Mouse (Mus musculus): ENCODE measurements around the gene Clec3b.

Clec3b gene

DNA sequence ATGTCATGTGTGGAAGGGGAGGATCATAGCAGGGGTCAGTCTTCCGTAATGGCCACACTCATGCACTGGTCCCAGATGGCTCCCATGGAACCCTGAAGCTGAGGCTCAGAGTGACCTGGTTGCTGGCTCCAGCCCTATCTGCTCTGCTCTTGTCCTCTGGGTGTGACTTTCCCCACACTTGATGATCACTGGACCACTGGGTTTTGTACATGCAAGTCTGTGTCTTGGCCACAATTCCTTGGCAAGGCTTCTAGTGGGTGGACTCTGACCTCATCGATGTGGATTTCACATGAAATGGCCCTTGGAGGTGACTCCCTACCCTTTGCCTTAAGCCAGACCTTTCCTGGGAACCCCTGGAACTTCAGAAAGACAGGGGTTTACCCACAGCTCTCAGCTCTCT is 2.4 kb downstream of the Clec3b start:
- DNase-seq (ENCODE audit: low read depth, low spot score) = no peak

DNA sequence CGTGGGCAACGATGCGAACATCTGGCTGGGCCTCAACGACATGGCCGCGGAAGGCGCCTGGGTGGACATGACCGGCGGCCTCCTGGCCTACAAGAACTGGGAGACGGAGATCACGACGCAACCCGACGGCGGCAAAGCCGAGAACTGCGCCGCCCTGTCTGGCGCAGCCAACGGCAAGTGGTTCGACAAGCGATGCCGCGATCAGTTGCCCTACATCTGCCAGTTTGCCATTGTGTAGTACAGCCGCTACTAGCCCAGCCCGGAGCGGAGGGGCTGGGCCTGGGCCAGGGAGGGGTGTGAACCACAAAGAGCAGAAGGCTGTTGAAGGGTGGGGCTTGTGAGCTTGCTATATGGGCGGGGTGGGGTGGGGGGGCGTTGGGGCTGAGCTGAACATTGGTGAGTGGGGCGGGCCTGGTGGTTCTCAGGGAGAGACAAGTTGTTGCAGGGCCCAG is 6.2 kb downstream of the Clec3b start:
- no peak for DNase-seq (ENCODE audit: low read depth, low spot score)

- DNase-seq (ENCODE audit: low read depth, low spot score) = no peak
Observed at GRCm38 (mm10) chr9:123157699-123158098, 7.0 kb downstream of the Clec3b start.

GRCm38 (mm10) chr9:123158125-123158836 is 7.5 kb downstream of the Clec3b start:
- DNase-seq (ENCODE audit: low read depth, low spot score) = peak; percentile 76

DNA sequence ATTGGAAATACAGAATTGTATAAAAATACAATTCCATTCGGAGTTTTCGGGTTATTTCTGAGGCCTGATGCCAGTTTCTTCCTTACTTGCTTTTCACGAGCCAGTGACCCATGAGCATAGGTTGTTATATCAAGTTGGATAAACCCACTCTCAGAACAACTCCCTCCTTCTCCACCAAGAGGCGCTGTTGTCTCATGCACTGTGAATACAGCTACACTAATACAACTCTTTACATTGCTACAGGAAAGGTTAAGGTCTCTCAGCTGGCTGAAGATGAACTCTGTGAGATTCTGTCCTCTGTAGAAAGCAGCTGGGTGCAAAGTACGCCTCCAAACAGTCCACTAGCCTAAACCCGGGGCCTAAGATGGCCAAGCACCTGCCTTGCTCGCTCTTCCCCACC is 8.6 kb downstream of the Clec3b start:
- DNase-seq (ENCODE audit: low read depth, low spot score) = peak; percentile 87

DNA sequence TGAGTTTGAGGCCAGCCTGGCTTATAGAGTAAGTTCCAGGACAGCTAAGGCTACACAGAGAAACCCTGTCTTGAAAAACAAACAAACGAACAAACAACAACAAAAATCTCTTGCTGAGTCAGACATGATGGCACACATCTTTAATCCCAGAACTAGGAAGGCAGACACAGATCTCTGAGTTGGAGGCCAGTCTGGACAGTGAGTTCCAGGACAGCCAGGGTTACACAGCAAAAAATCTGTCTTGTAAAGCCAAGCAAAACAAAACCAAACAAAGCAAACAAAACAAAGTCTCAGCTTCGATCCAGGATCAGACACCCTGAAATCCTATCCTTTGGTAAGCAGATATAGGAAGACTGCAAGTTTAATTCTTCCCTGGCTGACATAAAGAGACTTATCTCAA is 11.0 kb downstream of the Clec3b start:
- DNase-seq (ENCODE audit: low read depth, low spot score) = no peak

GRCm38 (mm10) chr9:123162985-123163694 is 12.4 kb downstream of the Clec3b start:
- peak; percentile 22 for DNase-seq (ENCODE audit: low read depth, low spot score)

- DNase-seq (ENCODE audit: low read depth, low spot score) = no peak
Observed at GRCm38 (mm10) chr9:123165781-123166443, 15.2 kb downstream of the Clec3b start.

DNA sequence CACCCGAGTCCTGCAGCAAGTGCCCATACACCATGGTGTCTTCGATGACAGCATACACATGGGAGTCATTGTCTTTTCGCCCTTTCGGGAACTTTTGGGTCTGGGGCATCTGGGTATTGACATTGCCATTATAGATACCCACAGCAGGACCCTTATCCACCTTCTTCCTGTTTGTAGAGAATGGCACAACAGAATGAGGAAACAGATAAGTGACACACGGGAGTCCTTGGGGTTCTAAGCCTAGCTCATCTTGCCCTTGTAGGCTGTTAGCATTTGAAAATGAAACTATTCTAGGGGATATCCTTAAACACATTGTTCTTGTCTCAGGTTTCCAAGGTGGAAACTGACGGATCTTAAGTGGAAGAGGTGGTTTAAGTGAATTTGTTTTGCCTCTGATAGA is 23.0 kb downstream of the Clec3b start:
- no peak for DNase-seq (ENCODE audit: low read depth, low spot score)

DNA sequence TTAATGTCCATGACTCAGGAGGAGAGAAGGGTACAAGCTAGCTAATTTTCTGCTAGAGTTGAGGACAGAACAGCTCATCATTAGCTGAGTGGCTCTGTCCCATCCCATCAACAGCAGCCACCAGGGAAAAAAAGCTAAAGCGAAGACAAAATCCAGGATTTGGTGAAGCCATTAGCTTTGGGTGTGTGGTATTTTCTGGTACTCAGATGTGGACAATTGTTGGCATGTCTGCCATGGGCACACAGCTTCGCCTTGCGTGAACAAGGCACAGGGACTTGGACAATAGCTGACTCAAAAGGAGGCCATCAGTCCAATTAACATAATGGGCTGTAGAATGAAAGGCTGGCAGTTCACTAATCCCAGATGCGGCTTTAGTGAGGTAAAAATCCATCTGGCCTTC is 23.6 kb downstream of the Clec3b start:
- no peak for DNase-seq (ENCODE audit: low read depth, low spot score)

GRCm38 (mm10) chr9:123177380-123178048 is 26.8 kb downstream of the Clec3b start:
- DNase-seq (ENCODE audit: low read depth, low spot score) = no peak

DNA sequence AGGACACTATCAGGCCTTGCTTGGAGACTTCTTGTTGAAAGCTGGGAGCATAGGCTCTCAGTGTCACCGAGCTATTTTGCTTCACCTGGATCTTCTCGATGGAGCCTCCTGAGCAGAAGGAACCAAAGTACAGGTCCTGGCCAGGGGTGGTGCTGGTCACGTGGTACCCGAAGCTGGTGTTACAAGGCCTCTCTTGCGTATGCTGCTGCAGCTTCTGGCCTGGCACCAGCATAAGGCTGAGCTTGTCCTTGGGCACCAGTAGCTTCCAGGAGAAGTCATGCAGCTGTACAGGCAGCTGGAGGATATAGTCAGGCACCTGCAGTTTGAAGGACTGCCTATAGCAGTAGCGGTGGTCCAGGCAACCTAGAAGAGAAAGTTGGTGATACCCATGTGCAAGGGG is 29.3 kb downstream of the Clec3b start:
- no peak for DNase-seq (ENCODE audit: low read depth, low spot score)

GRCm38 (mm10) chr9:123183226-123183625 is 32.5 kb downstream of the Clec3b start:
- no peak for DNase-seq (ENCODE audit: low read depth, low spot score)

DNA sequence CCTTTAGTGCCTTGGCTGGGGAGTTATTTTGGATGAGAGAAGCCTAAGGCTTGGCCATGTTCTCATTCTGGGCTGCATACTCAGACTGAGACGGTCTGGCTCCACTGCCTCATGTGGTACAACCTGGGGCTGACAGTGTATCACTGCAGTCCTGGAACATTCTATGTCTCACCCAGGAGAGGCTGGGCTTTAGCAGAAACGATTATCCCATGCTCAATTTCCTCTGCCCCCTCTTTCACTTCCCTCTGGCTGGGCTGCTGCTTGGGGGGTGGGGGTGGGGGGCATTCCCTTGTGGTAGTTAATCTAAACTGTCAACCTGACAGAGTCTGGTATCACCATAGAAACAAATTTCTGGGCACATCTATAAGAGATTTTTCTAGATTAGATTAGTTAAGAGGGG is 34.8 kb downstream of the Clec3b start:
- DNase-seq (ENCODE audit: low read depth, low spot score) = peak; percentile 71

- DNase-seq (ENCODE audit: low read depth, low spot score) = no peak
Observed at GRCm38 (mm10) chr9:123186151-123186550, 35.4 kb downstream of the Clec3b start.

- no peak for DNase-seq (ENCODE audit: low read depth, low spot score)
Observed at GRCm38 (mm10) chr9:123187589-123187988, 36.8 kb downstream of the Clec3b start.

GRCm38 (mm10) chr9:123188271-123188670 is 37.5 kb downstream of the Clec3b start:
- DNase-seq (ENCODE audit: low read depth, low spot score) = no peak

GRCm38 (mm10) chr9:123200116-123200515 is 49.4 kb downstream of the Clec3b start:
- DNase-seq (ENCODE audit: low read depth, low spot score) = no peak

- no peak for DNase-seq (ENCODE audit: low read depth, low spot score)
Observed at GRCm38 (mm10) chr9:123206526-123206925, 55.8 kb downstream of the Clec3b start.

DNA sequence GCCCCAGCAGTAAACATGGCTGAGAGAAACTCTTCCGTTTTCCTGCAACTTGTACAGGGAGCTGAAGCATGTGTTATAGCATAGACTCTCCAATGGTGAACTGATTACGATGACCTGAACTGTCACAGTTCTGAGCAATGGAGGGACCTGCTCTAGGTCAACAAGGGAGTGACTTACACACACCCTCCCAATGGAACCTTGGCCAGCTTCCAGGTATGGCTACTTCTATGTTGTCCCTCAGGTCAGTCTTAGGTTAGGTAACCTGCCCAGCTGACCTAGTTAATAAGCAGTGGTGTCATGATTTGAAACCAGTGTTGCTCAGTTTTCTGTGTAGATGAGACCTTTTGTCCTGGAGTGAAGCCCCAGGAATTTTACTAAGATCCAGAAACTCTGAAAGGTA is 56.2 kb downstream of the Clec3b start:
- DNase-seq (ENCODE audit: low read depth, low spot score) = no peak

Data from A20 (cell line).